Mouse (Mus musculus) liver, embryonic 14.5 days (tissue): ENCODE measurements around the gene Fxyd1. TPM values are rescaled to one million over a fixed set of nuclear protein-coding genes. Genes with fewer than 3 reads are reported as not detected.

Source experiments
- ATAC-seq: fragments of 200-750 bp; cut with Nextera tagmentation; 2 replicates; pipeline ENCODE4 v1.8.0; 2017; ENCODE audit warnings: moderate number of reproducible peaks, mild to moderate bottlenecking, moderate library complexity; ENCODE audit not compliant: insufficient read depth
- DNase-seq, 3 experiments: peaks; one replicate each; pipeline ENCODE4 v3.0.0-alpha.2; 2012 to 2013; ENCODE audit warnings: low read depth in 3 of 3, low spot score in 3 of 3
- H3K27ac ChIP-seq: fragments of 300-500 bp; sonication (generic); 2 replicates; pipeline ENCODE4 v1.5.1; 2014; ENCODE audit warnings: moderate library complexity, mild to moderate bottlenecking, control low read depth, inconsistent platforms
- H3K27me3 ChIP-seq: fragments of 300-500 bp; sonication (generic); 2 replicates; pipeline ENCODE4 v1.6.1; 2014; ENCODE audit warnings: mild to moderate bottlenecking, low read length, moderate library complexity; ENCODE audit not compliant: control insufficient read depth, insufficient read depth
- H3K36me3 ChIP-seq: fragments of 300-500 bp; sonication (generic); replicated peaks from 2 replicates; pipeline ENCODE4 v1.6.1; 2014; ENCODE audit warnings: low read depth; ENCODE audit not compliant: control insufficient read depth, insufficient read depth
- H3K4me1 ChIP-seq, 2 experiments: fragments of 200-500 bp in 1 of 2; fragments of 300-500 bp in 1 of 2; sonication (generic) in 1 of 2; replicated peaks; 2 replicates each; pipeline ENCODE4 v1.6.1; 2012 to 2014; ENCODE audit warnings: antibody characterized with exemption in 1 of 2, inconsistent platforms in 1 of 2, low read length in 1 of 2; ENCODE audit not compliant: control insufficient read depth in 2 of 2, insufficient read depth in 2 of 2
- H3K4me2 ChIP-seq: fragments of 300-500 bp; sonication (generic); 2 replicates; pipeline ENCODE4 v1.6.1; 2014; ENCODE audit warnings: low read depth, mild to moderate bottlenecking, control low read depth, moderate library complexity
- H3K4me3 ChIP-seq, 2 experiments: fragments of 200-500 bp in 1 of 2; fragments of 300-500 bp in 1 of 2; sonication (generic) in 1 of 2; 2 replicates each; pipeline ENCODE4 v1.5.1; 2012 to 2014; ENCODE audit warnings: low read depth in 2 of 2, low read length in 2 of 2, mild to moderate bottlenecking in 2 of 2, control low read depth in 1 of 2, inconsistent platforms in 1 of 2, moderate library complexity in 1 of 2; ENCODE audit not compliant: insufficient read depth in 1 of 2
- H3K9ac ChIP-seq: fragments of 300-500 bp; sonication (generic); replicated peaks from 2 replicates; pipeline ENCODE4 v1.6.1; 2014; ENCODE audit warnings: mild to moderate bottlenecking, control low read depth, moderate library complexity
- H3K9me3 ChIP-seq: fragments of 300-500 bp; sonication (generic); 2 replicates; pipeline ENCODE4 v1.6.1; 2016; ENCODE audit warnings: low read length, mixed read lengths; ENCODE audit not compliant: control insufficient read depth
- CTCF ChIP-seq: IDR thresholded peaks from 2 replicates; pipeline ENCODE4 v1.5.1; 2016; ENCODE audit warnings: antibody characterized with exemption, low read depth, control low read depth
- EP300 ChIP-seq: IDR thresholded peaks from 2 replicates; pipeline ENCODE4 v1.6.1; 2016; ENCODE audit warnings: antibody characterized with exemption, low read depth
- WGBS: fragments of 180-500 bp; shearing (Covaris S2); extraction: QIAGEN DNeasy Blood & Tissue Kit; methylation state at CpG from one replicate; pipeline ENCODE4 v1.1.7; 2014; ENCODE audit not compliant: insufficient replicate concordance; 5-methylcytosine and 5-hydroxymethylcytosine counted together
- polyA plus RNA-seq, 2 experiments: library from polyadenylated mRNA; depleted of rRNA in 1 of 2; stranded (reverse) in 1 of 2; unstranded in 1 of 2; fragments of >200 nt; fragmentation: Nextera tagmentation in 1 of 2; extraction: Ambion mirVana in 1 of 2; gene quantifications; 2 replicates each; pipeline versions ENCODE4 v1.2.1 to v1.2.3; 2012 to 2014

Gene Fxyd1
- polyA plus RNA-seq, 2 experiments: 33.0 to 61.9 TPM

- Histone ChIP-seq H3K4me1 (no peaks in the 10 kb centered on the region), H3K4me2 (no peak overlapping the region), H3K9me3 (no peaks in the 10 kb centered on the region), H3K4me3 (no peak overlapping the region), H3K36me3 (no peaks in the 10 kb centered on the region), H3K27ac (no peak overlapping the region), H3K27me3 (no peaks in the 10 kb centered on the region), H3K9ac (no peak overlapping the region)
- DNase-seq (no peak), ATAC-seq (no peak)
- peak; percentile 30; the same call in 1 of the 2 replicates for TF ChIP-seq CTCF
- TF ChIP-seq EP300: no peak
- WGBS: 65% methylated on average over 22 of the region's 22 CpGs
These were observed 42.0 kb upstream of the Fxyd1 start for GRCm38 (mm10) chr7:31098697-31099611.

- peak; percentile 49 to 63 (median 60) for DNase-seq
- Histone ChIP-seq H3K36me3 (no peaks in the 10 kb centered on the region), H3K9ac (no peak overlapping the region), H3K4me3 (no peak overlapping the region; a peak in 1 of 4 replicates), H3K9me3 (no peaks in the 10 kb centered on the region), H3K27me3 (no peaks in the 10 kb centered on the region), H3K4me1 (no peaks in the 10 kb centered on the region), H3K4me2 (peak overlapping the region; percentile 41; the same call in 1 of the 2 replicates), H3K27ac (no peak overlapping the region)
- TF ChIP-seq CTCF (peak; percentile 90), EP300 (no peak)
- 43% methylated on average over 20 of the region's 20 CpGs for WGBS
- peak; percentile 72; the same call in 1 of the 2 replicates for ATAC-seq
These were observed 40.7 kb upstream of the Fxyd1 start for GRCm38 (mm10) chr7:31097583-31098248.

DNA sequence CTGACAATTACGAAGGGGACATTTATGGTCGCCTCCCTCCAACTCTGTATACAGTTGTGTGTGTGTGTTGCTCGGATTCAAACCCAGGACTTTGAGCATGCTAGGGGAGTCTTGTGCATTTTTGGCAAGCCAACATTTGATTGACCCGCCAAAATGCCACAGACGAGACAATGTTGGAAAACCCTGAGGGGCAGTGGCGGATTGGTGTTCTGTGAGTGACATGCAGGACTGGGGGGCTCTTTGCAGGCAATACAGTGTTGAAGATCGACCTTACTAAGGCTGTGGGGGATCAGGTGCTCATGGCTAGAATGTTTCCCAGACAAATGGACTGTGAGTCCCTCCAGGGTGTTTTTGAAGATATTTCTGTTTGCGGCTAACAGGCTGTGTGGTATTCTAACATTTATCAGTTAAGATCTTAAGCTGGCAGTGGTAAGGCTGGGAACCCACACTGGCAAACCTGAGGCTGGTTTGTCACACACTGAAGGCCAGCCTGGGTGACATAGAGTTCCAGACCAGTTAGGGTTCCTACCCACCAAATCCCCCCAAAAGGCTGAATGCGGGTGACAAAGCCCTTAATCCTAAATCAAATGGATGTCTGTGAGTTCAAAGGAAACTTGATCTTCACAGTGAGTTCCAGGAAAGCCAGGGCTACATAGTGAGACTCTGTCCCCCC lies 40.0 kb upstream of the Fxyd1 start:
- H3K27ac ChIP-seq: no peak overlapping the region
- DNase-seq (no peak), ATAC-seq (no peak)
- no peaks in the 10 kb centered on the region for H3K36me3 ChIP-seq
- H3K4me1 ChIP-seq: no peaks in the 10 kb centered on the region
- WGBS: 60% methylated on average over 9 of the region's 9 CpGs
- H3K4me2 ChIP-seq: no peak overlapping the region
- no peaks in the 10 kb centered on the region for H3K9me3 ChIP-seq
- no peak overlapping the region for H3K4me3 ChIP-seq
- no peaks in the 10 kb centered on the region for H3K27me3 ChIP-seq
- no peak for TF ChIP-seq EP300
- H3K9ac ChIP-seq: no peak overlapping the region

DNA sequence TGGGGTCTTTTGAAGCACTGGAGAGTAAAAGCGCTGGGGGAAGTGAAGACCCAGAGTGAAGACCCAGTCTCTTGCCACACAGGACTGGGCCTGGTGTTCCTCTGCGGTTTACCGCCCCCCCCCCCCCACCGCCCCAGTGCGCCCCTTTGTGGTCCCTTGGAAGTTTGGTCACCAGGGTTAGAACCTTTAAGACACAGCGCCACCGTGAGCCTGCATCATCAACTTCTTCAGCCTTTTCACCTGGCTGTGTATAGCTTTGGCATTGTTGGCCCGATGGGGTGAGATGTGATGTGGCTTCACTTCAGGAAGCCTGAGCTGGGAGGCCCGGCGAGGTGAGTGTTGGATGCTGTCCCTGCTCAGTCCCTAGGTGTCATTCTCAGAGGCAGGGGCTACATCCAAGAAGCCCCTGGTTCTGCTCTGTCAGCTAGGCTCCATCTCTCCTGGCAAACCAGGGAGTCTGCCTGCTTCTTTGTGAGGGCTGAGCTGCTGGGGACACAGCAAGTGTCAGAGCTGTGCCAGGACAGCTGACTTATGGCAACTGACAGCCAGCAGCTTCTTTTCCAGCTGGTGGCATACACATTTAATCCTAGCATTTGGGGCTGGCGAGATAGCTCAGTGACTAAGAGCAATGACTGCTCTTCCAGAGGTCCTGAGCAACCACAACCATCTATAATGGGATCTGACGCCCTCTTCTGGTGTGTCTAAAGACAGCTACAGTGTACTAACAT lies 37.9 kb upstream of the Fxyd1 start:
- no peak overlapping the region for H3K9ac ChIP-seq
- no peaks in the 10 kb centered on the region for H3K27me3 ChIP-seq
- ATAC-seq (no peak), DNase-seq (no peak)
- H3K36me3 ChIP-seq: no peaks in the 10 kb centered on the region
- no peak overlapping the region for H3K27ac ChIP-seq
- H3K4me1 ChIP-seq: no peaks in the 10 kb centered on the region
- H3K9me3 ChIP-seq: no peaks in the 10 kb centered on the region
- no peak overlapping the region for H3K4me3 ChIP-seq
- no peak overlapping the region for H3K4me2 ChIP-seq
- TF ChIP-seq CTCF: peak; percentile 19; the same call in 1 of the 2 replicates
- no peak for TF ChIP-seq EP300
- WGBS: 20% methylated on average over 10 of the region's 12 CpGs
